Mouse (Mus musculus): ENCODE results near the gene Rwdd3. TPM values are rescaled to one million over a fixed set of nuclear protein-coding genes. Genes with fewer than 3 reads are reported as not detected.

Gene Rwdd3
- total and polyA plus RNA-seq, 2 experiments: 3.5 to 12.9 TPM

- DNase-seq (ENCODE audit: extremely low read depth, low read depth, low spot score): no peak
- no peaks in the 10 kb centered on the region for H3K4me1 ChIP-seq (ENCODE audit: control insufficient read depth, insufficient read depth, low read length)
- no peak for TF ChIP-seq POLR2A (IDR thresholded peaks at IDR 0.05; ENCODE audit: extremely low read depth, insufficient read depth, low read length)
- H3K36me3 ChIP-seq (ENCODE audit: control insufficient read depth, insufficient read depth, low read length): no peaks in the 10 kb centered on the region
- no peak overlapping the region for H3K9ac ChIP-seq (ENCODE audit: low read depth, low read length)
- no peaks in the 10 kb centered on the region for H3K79me2 ChIP-seq (ENCODE audit: control insufficient read depth, insufficient read depth, low read length)
- WGBS: 81% methylated on average over 13 of the region's 13 CpGs
- no peak overlapping the region for H3K4me3 ChIP-seq (ENCODE audit: insufficient read depth, low read depth, low read length)
- no peaks in the 10 kb centered on the region for H3K27me3 ChIP-seq (ENCODE audit: control insufficient read depth, insufficient read depth, low read length)
- H3K27ac ChIP-seq (replicated peaks; ENCODE audit: insufficient read depth, low read depth, low read length): no peak overlapping the region
These were observed 54.9 kb downstream of the Rwdd3 start for GRCm38 (mm10) chr3:121116590-121116989.

- DNase-seq (ENCODE audit: extremely low read depth, low read depth, low spot score): no peak
- no peak for TF ChIP-seq CTCF (IDR thresholded peaks at IDR 0.05; ENCODE audit: low read depth, low read length)
- TF ChIP-seq POLR2A (IDR thresholded peaks at IDR 0.05; ENCODE audit: extremely low read depth, insufficient read depth, low read length): no peak
- no peaks in the 10 kb centered on the region for H3K36me3 ChIP-seq (ENCODE audit: control insufficient read depth, insufficient read depth, low read length)
- H3K27ac ChIP-seq (replicated peaks; ENCODE audit: insufficient read depth, low read depth, low read length): no peak overlapping the region
- WGBS: 82% methylated on average over 5 of the region's 5 CpGs
- H3K9ac ChIP-seq (ENCODE audit: low read depth, low read length): no peak overlapping the region
- no peaks in the 10 kb centered on the region for H3K79me2 ChIP-seq (ENCODE audit: control insufficient read depth, insufficient read depth, low read length)
- H3K4me3 ChIP-seq (ENCODE audit: insufficient read depth, low read depth, low read length): no peak overlapping the region
- no peaks in the 10 kb centered on the region for H3K4me1 ChIP-seq (ENCODE audit: control insufficient read depth, insufficient read depth, low read length)
- H3K27me3 ChIP-seq (ENCODE audit: control insufficient read depth, insufficient read depth, low read length): no peaks in the 10 kb centered on the region
These were observed 55.4 kb downstream of the Rwdd3 start for GRCm38 (mm10) chr3:121116067-121116466.

GRCm38 (mm10) chr3:121111068-121111467 is 60.4 kb downstream of the Rwdd3 start:
- TF ChIP-seq POLR2A (IDR thresholded peaks at IDR 0.05; ENCODE audit: extremely low read depth, insufficient read depth, low read length): no peak
- TF ChIP-seq CTCF (IDR thresholded peaks at IDR 0.05; ENCODE audit: low read depth, low read length): no peak
- no peak overlapping the region for H3K9ac ChIP-seq (ENCODE audit: low read depth, low read length)
- 88% methylated on average over 8 of the region's 8 CpGs for WGBS
- H3K36me3 ChIP-seq (ENCODE audit: control insufficient read depth, insufficient read depth, low read length): no peaks in the 10 kb centered on the region
- no peak overlapping the region for H3K4me3 ChIP-seq (ENCODE audit: insufficient read depth, low read depth, low read length)
- no peak for DNase-seq (ENCODE audit: extremely low read depth, low read depth, low spot score)
- H3K4me1 ChIP-seq (ENCODE audit: control insufficient read depth, insufficient read depth, low read length): no peaks in the 10 kb centered on the region
- H3K27ac ChIP-seq (replicated peaks; ENCODE audit: insufficient read depth, low read depth, low read length): no peak overlapping the region
- no peaks in the 10 kb centered on the region for H3K79me2 ChIP-seq (ENCODE audit: control insufficient read depth, insufficient read depth, low read length)
- H3K27me3 ChIP-seq (ENCODE audit: control insufficient read depth, insufficient read depth, low read length): no peaks in the 10 kb centered on the region

GRCm38 (mm10) chr3:121110430-121110829 is 61.1 kb downstream of the Rwdd3 start:
- no peak overlapping the region for H3K4me3 ChIP-seq (ENCODE audit: insufficient read depth, low read depth, low read length)
- TF ChIP-seq CTCF (IDR thresholded peaks at IDR 0.05; ENCODE audit: low read depth, low read length) (no peak), POLR2A (IDR thresholded peaks at IDR 0.05; ENCODE audit: extremely low read depth, insufficient read depth, low read length) (no peak)
- H3K27ac ChIP-seq (replicated peaks; ENCODE audit: insufficient read depth, low read depth, low read length): no peak overlapping the region
- 88% methylated on average over 7 of the region's 7 CpGs for whole genome bisulfite sequencing
- no peaks in the 10 kb centered on the region for H3K36me3 ChIP-seq (ENCODE audit: control insufficient read depth, insufficient read depth, low read length)
- DNase-seq (ENCODE audit: extremely low read depth, low read depth, low spot score): no peak
- H3K9ac ChIP-seq (ENCODE audit: low read depth, low read length): no peak overlapping the region
- H3K79me2 ChIP-seq (ENCODE audit: control insufficient read depth, insufficient read depth, low read length): no peaks in the 10 kb centered on the region
- no peaks in the 10 kb centered on the region for H3K4me1 ChIP-seq (ENCODE audit: control insufficient read depth, insufficient read depth, low read length)
- no peaks in the 10 kb centered on the region for H3K27me3 ChIP-seq (ENCODE audit: control insufficient read depth, insufficient read depth, low read length)

GRCm38 (mm10) chr3:121107481-121107880 is 64.0 kb downstream of the Rwdd3 start:
- Histone ChIP-seq H3K27me3 (ENCODE audit: control insufficient read depth, insufficient read depth, low read length) (no peaks in the 10 kb centered on the region), H3K27ac (replicated peaks; ENCODE audit: insufficient read depth, low read depth, low read length) (no peak overlapping the region), H3K4me1 (ENCODE audit: control insufficient read depth, insufficient read depth, low read length) (no peaks in the 10 kb centered on the region), H3K9ac (ENCODE audit: low read depth, low read length) (no peak overlapping the region), H3K4me3 (ENCODE audit: insufficient read depth, low read depth, low read length) (no peak overlapping the region), H3K79me2 (ENCODE audit: control insufficient read depth, insufficient read depth, low read length) (no peaks in the 10 kb centered on the region), H3K36me3 (ENCODE audit: control insufficient read depth, insufficient read depth, low read length) (no peaks in the 10 kb centered on the region)
- WGBS: 85% methylated on average over 6 of the region's 6 CpGs
- TF ChIP-seq POLR2A (IDR thresholded peaks at IDR 0.05; ENCODE audit: extremely low read depth, insufficient read depth, low read length): no peak
- TF ChIP-seq CTCF (IDR thresholded peaks at IDR 0.05; ENCODE audit: low read depth, low read length): no peak
- no peak for DNase-seq (ENCODE audit: extremely low read depth, low read depth, low spot score)

- H3K4me3 ChIP-seq (ENCODE audit: insufficient read depth, low read depth, low read length): no peak overlapping the region
These were observed 66.1 kb downstream of the Rwdd3 start for GRCm38 (mm10) chr3:121105408-121105708.

More at GRCm38 (mm10) chr3:121105408-121105708, 66.1 kb downstream of the Rwdd3 start:
- TF ChIP-seq CTCF (IDR thresholded peaks at IDR 0.05; ENCODE audit: low read depth, low read length) (no peak), POLR2A (IDR thresholded peaks at IDR 0.05; ENCODE audit: extremely low read depth, insufficient read depth, low read length) (no peak)
- H3K4me1 ChIP-seq (ENCODE audit: control insufficient read depth, insufficient read depth, low read length): no peaks in the 10 kb centered on the region
- H3K36me3 ChIP-seq (ENCODE audit: control insufficient read depth, insufficient read depth, low read length): no peaks in the 10 kb centered on the region
- H3K79me2 ChIP-seq (ENCODE audit: control insufficient read depth, insufficient read depth, low read length): no peaks in the 10 kb centered on the region
- H3K27ac ChIP-seq (replicated peaks; ENCODE audit: insufficient read depth, low read depth, low read length): no peak overlapping the region
- 72% methylated on average over 5 of the region's 5 CpGs for WGBS
- DNase-seq (ENCODE audit: extremely low read depth, low read depth, low spot score): no peak
- H3K9ac ChIP-seq (ENCODE audit: low read depth, low read length): no peak overlapping the region
- no peaks in the 10 kb centered on the region for H3K27me3 ChIP-seq (ENCODE audit: control insufficient read depth, insufficient read depth, low read length)

Other genes with a start within 250 kb of the Rwdd3 start
- 130 and 150 TPM in 2 replicates for gene Tmem56, start 111.4 kb upstream of the Rwdd3 start, total RNA-seq (2014; rRNA removed)
- gene Tmem56, start 111.4 kb upstream of the Rwdd3 start, polyA plus RNA-seq (2012; rRNA removed): 24.1 and 27.2 TPM in 2 replicates
- 12.6 and 14.3 TPM in 2 replicates for gene Alg14, start 120.1 kb upstream of the Rwdd3 start, total RNA-seq (2014; rRNA removed)
- gene Alg14, start 120.1 kb upstream of the Rwdd3 start, polyA plus RNA-seq (2012; rRNA removed): 23.4 and 24.3 TPM in 2 replicates

Data from liver, adult 2 months (tissue).